Mouse (Mus musculus) midbrain, embryonic 10.5 days (tissue): ENCODE measurements around the gene Shank1. TPM values are rescaled to one million over a fixed set of nuclear protein-coding genes. Genes with fewer than 3 reads are reported as not detected.

Experiments used
- DNase-seq: peaks from one replicate; pipeline ENCODE4 v3.0.0-alpha.2; 2017; ENCODE audit warnings: low spot score
- H3K27ac ChIP-seq: fragments of 300-500 bp; sonication (generic); replicated peaks from 2 replicates; pipeline ENCODE4 v1.5.1; 2016; ENCODE audit warnings: mild to moderate bottlenecking
- H3K27me3 ChIP-seq: fragments of 300-500 bp; sonication (generic); 2 replicates; pipeline ENCODE4 v1.6.1; 2016; ENCODE audit warnings: low read depth, mild to moderate bottlenecking; ENCODE audit not compliant: poor library complexity, severe bottlenecking
- H3K36me3 ChIP-seq: fragments of 300-500 bp; sonication (generic); 2 replicates; pipeline ENCODE4 v1.6.1; 2016; ENCODE audit warnings: mild to moderate bottlenecking, moderate library complexity
- H3K4me1 ChIP-seq: fragments of 300-500 bp; sonication (generic); 2 replicates; pipeline ENCODE4 v1.6.1; 2016
- H3K4me3 ChIP-seq: fragments of 300-500 bp; sonication (generic); 2 replicates; pipeline ENCODE4 v1.5.1; 2016; ENCODE audit warnings: mild to moderate bottlenecking, moderate library complexity
- H3K9me3 ChIP-seq: fragments of 300-500 bp; sonication (generic); replicated peaks from 2 replicates; pipeline ENCODE4 v1.6.1; 2016; ENCODE audit warnings: mild to moderate bottlenecking
- WGBS: fragments of 180-500 bp; shearing (Covaris S2); methylation state at CpG from one replicate; pipeline ENCODE4 v1.1.7; 2016; 5-methylcytosine and 5-hydroxymethylcytosine counted together
- polyA plus RNA-seq: library from polyadenylated mRNA; unstranded; fragments of >200 nt; fragmentation: Nextera tagmentation; extraction: Ambion mirVana; gene quantifications from 2 replicates; pipeline ENCODE4 v1.2.1, GENCODE M21; 2016

Shank1 gene
- polyA plus RNA-seq, 1 experiment from 2014 or later = 1.5 TPM

DNA sequence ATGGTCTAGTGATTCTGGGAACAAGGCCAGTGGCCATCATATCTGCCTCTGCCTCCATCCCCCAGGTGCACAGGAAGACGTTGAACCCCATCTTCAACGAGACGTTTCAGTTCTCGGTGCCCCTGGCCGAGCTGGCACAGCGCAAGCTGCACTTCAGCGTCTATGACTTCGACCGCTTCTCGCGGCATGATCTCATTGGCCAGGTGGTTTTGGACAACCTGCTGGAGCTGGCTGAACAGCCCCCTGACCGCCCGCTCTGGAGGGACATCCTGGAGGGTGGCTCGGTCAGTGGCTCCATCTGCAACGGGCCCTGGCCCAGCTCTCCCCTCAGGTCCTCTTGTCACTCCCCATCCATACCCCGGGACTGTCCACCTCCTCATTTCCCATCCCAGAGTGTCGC lies 83.2 kb downstream of the Shank1 start:
- no peak for DNase-seq
- H3K36me3 ChIP-seq = no peaks in the 10 kb centered on the region
- H3K9me3 ChIP-seq = no peaks in the 10 kb centered on the region
- WGBS = 95% methylated on average over 17 of the region's 17 CpGs
- H3K27ac ChIP-seq = no peak overlapping the region
- 0 out of 2 replicates have a peak, but pooled peaks cover under 1% of the 10 kb centered on the region for H3K4me1 ChIP-seq
- no peak overlapping the region for H3K4me3 ChIP-seq
- peaks cover 12% of the 10 kb centered on the region for H3K27me3 ChIP-seq

DNA sequence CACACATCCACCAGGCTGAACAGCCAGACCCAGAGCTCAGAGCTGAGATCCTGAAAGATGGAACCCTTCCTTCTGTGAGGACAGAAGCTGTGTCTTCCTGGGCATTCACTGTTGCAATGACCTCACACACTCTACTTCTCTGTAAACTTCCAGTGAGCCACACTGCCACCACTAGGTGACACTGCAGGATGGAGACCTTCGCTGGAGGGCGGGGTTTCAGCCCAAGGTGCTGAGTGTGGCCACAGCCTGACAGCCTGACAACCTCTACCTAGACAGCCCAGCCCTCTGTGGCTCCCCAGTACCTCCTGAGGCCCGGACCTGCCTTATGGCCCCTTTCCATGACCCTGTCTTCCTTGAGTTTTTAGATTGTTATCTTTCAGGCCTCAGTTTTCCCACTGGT lies 88.5 kb downstream of the Shank1 start:
- no peaks in the 10 kb centered on the region for H3K9me3 ChIP-seq
- peak; percentile 61 for DNase-seq
- H3K27ac ChIP-seq = no peak overlapping the region
- H3K4me1 ChIP-seq = peaks cover 12% of the 10 kb centered on the region
- peaks cover 27% of the 10 kb centered on the region for H3K27me3 ChIP-seq
- H3K36me3 ChIP-seq = no peaks in the 10 kb centered on the region
- no peak overlapping the region; the same call in 1 of the 2 replicates for H3K4me3 ChIP-seq
- WGBS = 12% methylated on average over 3 of the region's 3 CpGs

DNA sequence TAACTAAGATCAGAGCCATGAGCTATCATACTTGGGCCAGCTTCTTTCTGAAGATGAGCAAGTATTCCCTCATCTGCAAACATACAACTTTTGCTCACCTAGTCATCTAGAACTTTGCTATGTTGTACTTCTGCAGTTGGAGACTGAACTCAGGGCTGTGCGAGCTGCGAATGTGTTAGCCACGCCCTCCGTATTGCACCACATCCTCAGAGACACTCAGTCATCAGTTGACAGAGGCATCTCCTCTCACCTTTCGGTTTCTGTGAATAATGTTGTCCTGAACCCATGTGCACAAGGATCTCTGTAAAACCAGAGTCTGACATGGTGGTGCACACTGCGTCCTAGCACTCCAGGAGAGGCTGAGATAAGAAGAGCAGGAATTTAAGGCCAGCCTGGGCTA lies 91.6 kb downstream of the Shank1 start:
- Histone ChIP-seq H3K9me3 (no peaks in the 10 kb centered on the region), H3K27ac (no peak overlapping the region), H3K27me3 (peaks cover 34% of the 10 kb centered on the region), H3K4me3 (no peak overlapping the region), H3K36me3 (no peaks in the 10 kb centered on the region), H3K4me1 (peaks cover 24% of the 10 kb centered on the region)
- DNase-seq = no peak
- 83% methylated on average over 6 of the region's 6 CpGs for WGBS

DNA sequence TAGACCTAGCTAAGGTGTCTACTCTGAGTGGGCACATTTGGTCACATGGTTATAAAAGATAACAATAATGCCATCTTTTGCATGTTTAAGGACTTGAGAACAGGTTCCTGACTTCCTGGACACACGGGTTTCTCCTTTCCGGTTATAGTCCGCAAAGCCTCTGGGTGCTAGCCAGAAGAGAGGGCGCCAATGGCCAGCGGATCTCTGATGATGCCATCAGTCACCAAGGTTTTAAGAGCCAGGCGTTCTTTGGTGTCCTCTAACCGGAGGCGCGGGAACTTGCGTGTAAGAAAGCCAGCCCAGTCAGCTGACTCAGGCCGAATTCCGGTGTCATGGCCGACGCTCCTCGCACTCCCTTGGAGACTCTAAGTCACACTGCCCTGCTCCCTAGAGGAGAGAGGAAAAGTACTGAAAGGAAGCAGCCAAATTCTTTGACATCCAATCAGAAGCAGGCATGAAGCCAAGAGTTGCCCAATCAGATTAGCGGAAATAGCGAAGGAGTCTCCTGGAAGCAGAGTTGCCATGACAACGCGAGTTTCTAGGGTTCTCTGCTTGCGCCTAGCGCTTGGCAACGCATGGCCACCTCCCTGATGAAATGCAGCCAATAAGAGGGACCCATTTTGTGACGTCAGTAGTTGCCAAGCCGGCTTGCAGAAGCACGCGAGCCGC lies 95.4 kb downstream of the Shank1 start:
- Histone ChIP-seq H3K27ac (peak overlapping the region; percentile 89), H3K36me3 (no peaks in the 10 kb centered on the region), H3K4me1 (peaks cover 12% of the 10 kb centered on the region), H3K9me3 (no peaks in the 10 kb centered on the region), H3K4me3 (peak overlapping the region; percentile 52), H3K27me3 (peaks cover 41% of the 10 kb centered on the region)
- WGBS = 3% methylated on average over 27 of the region's 27 CpGs
- DNase-seq = peak; percentile 97

DNA sequence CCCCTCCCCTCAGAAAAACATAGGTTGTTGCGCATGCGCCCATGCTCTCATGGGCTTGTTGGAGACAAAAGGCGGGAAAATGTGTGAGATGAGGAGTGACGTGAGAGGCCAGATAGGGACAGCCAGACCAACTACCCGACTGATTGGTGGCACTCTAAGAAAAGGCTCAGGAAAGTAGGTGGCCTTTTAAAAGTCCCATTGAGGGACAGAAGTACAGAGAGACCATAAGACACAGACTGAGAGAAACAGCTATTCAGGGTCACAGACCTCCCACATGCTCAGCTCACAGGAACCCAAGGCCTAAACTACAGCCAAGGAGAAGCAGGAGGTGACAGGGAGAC lies 95.9 kb downstream of the Shank1 start:
- H3K9me3 ChIP-seq = no peaks in the 10 kb centered on the region
- no peak for DNase-seq
- 2% methylated on average over 5 of the region's 5 CpGs for WGBS
- peaks cover 12% of the 10 kb centered on the region for H3K4me1 ChIP-seq
- no peaks in the 10 kb centered on the region for H3K36me3 ChIP-seq
- H3K27me3 ChIP-seq = peaks cover 40% of the 10 kb centered on the region
- peak overlapping the region; percentile 89 for H3K27ac ChIP-seq
- peak overlapping the region; percentile 52; the same call in 1 of the 2 replicates for H3K4me3 ChIP-seq

Other genes starting within 250 kb of the Shank1 start
- not detected in 2 replicates for gene Klk1b21, start 207.9 kb upstream of the Shank1 start, polyA plus RNA-seq
- gene Klk1b22, start 197.6 kb upstream of the Shank1 start, polyA plus RNA-seq = not detected in 2 replicates
- gene Klk1b16, start 173.5 kb upstream of the Shank1 start, polyA plus RNA-seq = not detected in 2 replicates
- gene Klk1b24, start 122.0 kb upstream of the Shank1 start, polyA plus RNA-seq = not detected in 2 replicates
- not detected in 2 replicates for gene Klk1b3, start 112.1 kb upstream of the Shank1 start, polyA plus RNA-seq
- not detected in 2 replicates for gene Klk1b4, start 102.8 kb upstream of the Shank1 start, polyA plus RNA-seq
- gene Klk1b5, start 94.3 kb upstream of the Shank1 start, polyA plus RNA-seq = not detected in 2 replicates
- not detected in 2 replicates for gene Klk1, start 84.9 kb upstream of the Shank1 start, polyA plus RNA-seq
- 0.17 TPM in 1 of 2 replicates, not detected in the other for gene Gm36864, start 74.1 kb upstream of the Shank1 start, polyA plus RNA-seq
- 1.6 and 1.7 TPM in 2 replicates for gene 1700028J19Rik, start 63.6 kb upstream of the Shank1 start, polyA plus RNA-seq
- gene 2410002F23Rik, start 63.5 kb upstream of the Shank1 start, polyA plus RNA-seq = 172 and 189 TPM in 2 replicates
- 0.17 TPM in 1 of 2 replicates, not detected in the other for gene Acp4, start 52.9 kb upstream of the Shank1 start, polyA plus RNA-seq
- gene Gm15517, start 48.8 kb upstream of the Shank1 start, polyA plus RNA-seq = not detected in 2 replicates
- 2.2 and 2.4 TPM in 2 replicates for gene Clec11a, start 3.4 kb upstream of the Shank1 start, polyA plus RNA-seq
- 1.9 and 2.0 TPM in 2 replicates for gene Syt3, start 73.8 kb downstream of the Shank1 start, polyA plus RNA-seq
- 1.7 TPM in 2 replicates for gene 1700008O03Rik, start 75.6 kb downstream of the Shank1 start, polyA plus RNA-seq
- gene Lrrc4b, start 118.8 kb downstream of the Shank1 start, polyA plus RNA-seq = 2.4 and 3.5 TPM in 2 replicates
- gene Aspdh, start 155.1 kb downstream of the Shank1 start, polyA plus RNA-seq = 0.99 and 2.0 TPM in 2 replicates
- gene Josd2, start 157.7 kb downstream of the Shank1 start, polyA plus RNA-seq = 71.6 and 76.8 TPM in 2 replicates
- 104 and 108 TPM in 2 replicates for gene Emc10, start 186.3 kb downstream of the Shank1 start, polyA plus RNA-seq
- gene Fam71e1, start 186.3 kb downstream of the Shank1 start, polyA plus RNA-seq = 20.5 and 27.6 TPM in 2 replicates
- gene Mybpc2, start 214.4 kb downstream of the Shank1 start, polyA plus RNA-seq = 0.05 and 0.20 TPM in 2 replicates
- gene Spib, start 221.8 kb downstream of the Shank1 start, polyA plus RNA-seq = not detected in 2 replicates
- gene Pold1, start 238.6 kb downstream of the Shank1 start, polyA plus RNA-seq = 168 and 179 TPM in 2 replicates
- gene Nr1h2, start 243.7 kb downstream of the Shank1 start, polyA plus RNA-seq = 82.8 and 84.2 TPM in 2 replicates